Mouse (Mus musculus): ENCODE data around the gene Tm6sf1.
"Not testable (repeated sequence)": the region's sequence is repeated elsewhere in the genome, so short reads cannot be mapped to it uniquely, and the experiment has no call there.

The Tm6sf1 gene

GRCm38 (mm10) chr7:81858968-81859721 is at the start of gene Tm6sf1:
TSS of gene Tm6sf1 (plus strand) at chr7:81859001.
- in situ Hi-C loops (cut with MboI, MseI) = no loop called here

DNA sequence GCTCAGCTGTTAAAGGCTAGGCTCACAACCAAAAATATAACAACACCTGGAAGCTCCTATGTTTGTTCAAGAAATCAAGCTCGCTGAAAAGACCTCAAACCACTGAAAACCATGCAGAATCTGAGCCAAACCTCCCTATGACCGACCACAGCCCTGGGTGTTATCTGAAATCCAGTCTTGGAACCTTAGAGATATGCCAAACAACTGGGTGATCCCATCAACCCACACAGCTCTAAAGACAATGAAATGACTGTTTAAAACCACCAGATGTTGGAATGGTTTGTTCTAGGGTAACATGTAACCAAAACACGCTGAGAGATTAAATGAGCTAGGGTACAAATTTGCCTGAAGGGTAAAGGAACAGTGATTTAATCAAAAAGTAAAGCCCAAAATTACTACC is 33.9 kb upstream of the Tm6sf1 start:
- in situ Hi-C loops (cut with MboI, MseI) = no loop called here

GRCm38 (mm10) chr7:81825381-81825780 is 33.4 kb upstream of the Tm6sf1 start:
- in situ Hi-C loops (cut with MboI, MseI) = no loop called here

DNA sequence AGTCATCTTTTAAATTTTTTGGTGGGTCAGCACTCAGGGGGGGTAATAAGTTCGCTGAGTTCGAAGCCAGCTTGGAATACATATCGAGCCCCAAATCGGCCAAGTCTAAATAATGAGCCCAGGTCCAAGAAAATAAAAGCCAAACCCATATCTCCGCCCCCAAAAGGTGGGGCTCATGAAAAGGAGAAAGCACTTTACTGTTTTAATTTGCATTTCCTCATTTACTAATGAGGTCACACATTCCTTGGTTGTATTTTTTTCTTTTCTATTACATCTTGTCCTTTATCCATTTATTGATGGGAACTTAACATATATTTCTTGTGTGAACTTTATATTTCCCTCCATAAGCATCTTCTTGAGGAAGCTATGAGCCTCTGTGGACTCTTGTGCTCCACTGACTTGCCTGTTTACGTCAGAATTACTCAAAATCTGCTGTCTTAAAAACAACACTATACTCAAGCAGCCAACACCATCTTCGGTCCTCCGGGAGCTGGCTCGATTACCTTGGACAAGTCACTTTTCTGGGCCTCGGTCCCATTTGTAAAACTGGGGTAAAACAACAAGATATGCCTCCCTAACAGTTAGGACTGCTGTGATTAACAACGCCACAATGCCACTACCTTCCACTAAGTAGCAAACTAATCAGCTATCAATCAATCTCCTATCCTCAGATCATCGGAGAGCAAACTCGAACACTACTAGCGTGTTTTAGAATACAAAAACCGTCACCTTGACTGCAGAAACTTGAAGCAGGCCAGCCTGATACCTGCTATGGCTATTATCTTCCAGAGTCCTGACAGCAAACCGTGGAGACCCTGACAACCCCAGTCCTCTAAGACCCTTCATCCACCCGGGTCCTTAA is 30.8 kb upstream of the Tm6sf1 start:
- in situ Hi-C loops (cut with MboI, MseI) = no loop called here

GRCm38 (mm10) chr7:81828681-81829378 is 30.0 kb upstream of the Tm6sf1 start:
- in situ Hi-C loops (cut with MboI, MseI) = no loop called here

- in situ Hi-C loops (cut with MboI, MseI) = no loop called here
These were observed 29.4 kb upstream of the Tm6sf1 start, which contains the start of gene Btbd1 for GRCm38 (mm10) chr7:81829379-81829894. TSS of gene Btbd1 (minus strand) at chr7:81829431.

DNA sequence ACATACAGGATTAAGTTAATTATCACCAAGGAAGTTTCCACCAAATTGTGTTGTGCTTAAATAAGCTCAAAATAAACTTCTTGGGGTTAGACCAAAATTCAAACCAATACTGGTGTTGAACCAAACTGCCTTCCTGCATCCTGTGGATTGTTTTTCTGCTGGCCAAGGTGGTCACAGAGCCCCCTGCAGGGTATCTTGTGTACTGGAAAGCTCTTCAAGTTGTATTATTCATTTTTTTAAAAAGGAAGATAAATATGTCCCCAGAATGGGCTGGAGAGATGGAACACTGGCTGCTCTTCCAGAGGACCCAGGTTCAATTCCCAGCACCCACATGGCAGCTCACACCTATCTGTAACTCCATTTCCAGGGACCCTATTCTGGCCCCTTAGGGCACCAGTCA is 24.0 kb upstream of the Tm6sf1 start:
- in situ Hi-C loops (cut with MboI, MseI) = no loop called here

DNA sequence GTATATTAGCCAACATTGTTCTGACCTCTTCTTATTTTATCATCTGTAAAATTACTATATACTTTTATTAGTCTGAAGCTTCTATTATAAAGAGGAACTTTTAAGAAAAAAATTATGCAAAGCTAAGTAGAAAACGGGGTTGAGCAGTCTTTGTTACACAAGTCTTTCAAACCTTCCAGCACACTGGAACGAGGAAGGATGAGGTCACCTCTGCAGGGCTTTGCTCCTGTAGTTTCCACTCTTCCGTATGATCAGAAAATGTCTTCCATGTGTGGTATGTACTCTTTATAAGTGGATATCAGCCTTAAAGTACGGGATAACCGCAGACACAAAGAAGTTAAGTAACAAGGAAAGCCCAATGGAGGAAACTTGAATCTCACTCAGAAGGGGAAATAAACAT is 23.4 kb upstream of the Tm6sf1 start:
- in situ Hi-C loops (cut with MboI, MseI) = no loop called here

- in situ Hi-C loops (cut with MboI, MseI) = not testable (repeated sequence)
These were observed 21.0 kb upstream of the Tm6sf1 start for GRCm38 (mm10) chr7:81837771-81838170.

DNA sequence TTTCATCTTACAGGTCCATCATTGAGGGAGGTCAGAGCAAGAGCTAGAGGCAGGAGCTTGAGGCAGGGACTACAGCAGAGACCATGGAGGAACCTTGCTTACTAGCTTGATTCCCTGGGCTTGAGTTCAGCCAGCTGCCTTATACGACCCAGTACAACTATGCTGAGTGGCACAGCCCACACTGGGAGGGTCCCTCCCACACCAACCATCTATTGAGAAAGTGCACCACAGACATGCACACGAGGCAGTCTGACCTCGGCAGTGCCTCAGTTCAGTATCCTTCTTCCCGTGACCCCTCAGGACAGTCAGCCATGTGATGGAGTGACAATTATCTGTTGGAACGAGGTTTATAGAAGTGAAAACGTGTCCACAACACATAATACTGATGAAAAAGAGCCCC is 19.1 kb upstream of the Tm6sf1 start:
- in situ Hi-C loops (cut with MboI, MseI) = no loop called here

DNA sequence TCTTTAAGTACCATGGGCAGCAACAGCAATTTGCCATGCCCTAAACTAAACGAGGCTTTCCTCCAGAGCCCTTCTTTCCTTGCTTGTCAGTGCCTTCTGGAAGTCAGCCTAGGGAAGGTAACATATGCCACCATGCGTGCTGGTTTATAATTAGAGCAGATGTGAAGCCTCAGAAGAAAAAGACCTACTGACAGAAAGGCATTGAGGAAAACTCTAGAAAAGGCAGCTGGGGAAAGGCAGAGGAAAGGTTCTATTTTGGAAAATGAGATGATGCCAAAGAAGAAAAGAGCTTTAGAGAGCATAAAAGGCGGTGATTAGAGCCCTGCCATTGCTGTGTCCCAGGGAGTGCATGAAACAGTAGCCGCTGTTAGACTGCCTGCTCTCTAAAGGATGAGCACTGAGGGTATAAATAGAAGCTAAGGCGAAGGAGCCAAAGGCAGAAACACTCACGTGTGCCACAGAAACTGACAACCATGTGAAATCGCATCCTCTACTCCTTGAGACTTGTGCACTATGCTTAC is 18.1 kb upstream of the Tm6sf1 start:
- in situ Hi-C loops (cut with MboI, MseI) = no loop called here

GRCm38 (mm10) chr7:81841439-81841838 is 17.4 kb upstream of the Tm6sf1 start:
- in situ Hi-C loops (cut with MboI, MseI) = no loop called here

DNA sequence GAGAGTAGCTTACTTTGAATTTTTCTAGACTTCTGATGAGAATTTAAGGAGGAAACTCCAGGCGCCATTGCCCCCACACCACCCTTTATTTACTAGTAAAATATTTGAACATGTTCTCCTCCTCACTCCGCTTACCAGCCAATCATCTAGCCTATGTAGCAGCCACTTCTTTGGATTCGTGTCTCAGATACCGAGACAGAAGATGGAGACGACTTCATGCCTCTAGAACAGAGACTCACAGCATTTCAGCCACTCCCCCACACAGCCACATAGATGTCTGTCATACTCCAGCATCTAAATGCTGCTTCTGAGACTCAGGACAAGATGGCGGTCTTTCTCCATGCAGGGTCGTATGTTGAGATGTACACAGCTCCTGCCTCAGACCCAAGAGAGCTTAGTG is 16.7 kb upstream of the Tm6sf1 start:
- in situ Hi-C loops (cut with MboI, MseI) = no loop called here

GRCm38 (mm10) chr7:81842998-81843397 is 15.8 kb upstream of the Tm6sf1 start:
- in situ Hi-C loops (cut with MboI, MseI) = no loop called here

GRCm38 (mm10) chr7:81843903-81844302 is 14.9 kb upstream of the Tm6sf1 start:
- in situ Hi-C loops (cut with MboI, MseI) = no loop called here

GRCm38 (mm10) chr7:81844801-81845200 is 14.0 kb upstream of the Tm6sf1 start:
- in situ Hi-C loops (cut with MboI, MseI) = no loop called here

DNA sequence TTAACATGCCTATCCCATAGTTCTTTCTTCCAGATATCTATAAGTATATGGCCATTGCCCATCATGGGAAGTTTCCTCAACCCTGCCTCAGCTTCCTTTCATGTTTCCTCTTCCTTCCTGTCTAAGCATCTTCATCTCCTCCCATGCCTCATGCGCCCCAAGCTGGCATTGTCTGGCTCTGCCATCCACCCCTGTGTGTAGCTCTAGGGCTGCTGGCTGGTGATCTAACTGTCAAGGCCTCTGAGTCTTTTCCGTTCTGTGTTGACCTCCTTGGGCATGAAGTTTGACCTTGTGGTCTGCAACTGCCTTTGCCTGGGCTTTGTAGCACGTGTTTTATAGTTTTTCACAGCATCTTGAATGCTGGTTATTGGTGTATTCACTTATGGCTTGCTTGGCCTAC is 13.5 kb upstream of the Tm6sf1 start:
- in situ Hi-C loops (cut with MboI, MseI) = no loop called here

DNA sequence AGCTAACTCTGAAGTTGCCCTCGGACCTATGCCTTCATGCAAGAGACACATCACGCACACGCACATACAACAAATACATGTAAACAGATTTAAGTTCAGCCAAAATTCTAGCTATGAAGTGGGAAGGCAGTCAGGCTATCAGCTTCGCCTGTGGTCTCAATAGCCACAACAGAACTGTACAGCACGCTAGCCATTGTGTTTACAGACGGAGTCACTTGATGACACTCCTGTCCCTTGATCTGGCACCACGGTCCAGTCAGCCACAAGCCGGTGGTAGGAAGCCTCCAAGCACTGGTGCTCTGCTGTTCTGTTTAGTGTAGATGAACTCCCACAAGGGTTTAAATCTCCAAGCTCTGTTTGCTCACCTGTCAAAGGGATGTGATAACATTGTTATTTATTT is 12.8 kb upstream of the Tm6sf1 start:
- in situ Hi-C loops (cut with MboI, MseI) = no loop called here

DNA sequence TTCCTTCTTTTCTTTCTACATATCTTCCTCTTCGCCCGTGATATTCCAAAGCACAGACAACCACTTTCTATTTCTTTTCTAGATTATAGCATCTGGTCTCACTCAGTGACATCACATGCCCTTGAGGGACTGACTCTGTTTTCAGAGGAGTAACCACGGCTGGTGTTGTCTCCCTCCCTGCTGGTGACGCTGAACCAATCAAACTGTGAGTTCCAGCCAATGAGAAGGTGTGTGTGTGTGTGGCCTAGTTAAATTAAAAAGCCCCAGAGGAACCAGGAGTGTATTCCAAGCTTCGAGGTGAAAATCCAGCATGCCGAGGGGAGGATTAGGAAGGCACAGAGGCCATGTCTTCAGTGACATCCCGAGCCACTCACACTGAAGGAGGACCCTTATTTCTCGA is 11.8 kb upstream of the Tm6sf1 start:
- in situ Hi-C loops (cut with MboI, MseI) = no loop called here

GRCm38 (mm10) chr7:81847777-81848176 is 11.0 kb upstream of the Tm6sf1 start:
- in situ Hi-C loops (cut with MboI, MseI) = no loop called here

GRCm38 (mm10) chr7:81849214-81849613 is 9.6 kb upstream of the Tm6sf1 start:
- in situ Hi-C loops (cut with MboI, MseI) = no loop called here

- in situ Hi-C loops (cut with MboI, MseI) = no loop called here
These were observed 9.2 kb upstream of the Tm6sf1 start for GRCm38 (mm10) chr7:81849633-81850032.
